Mouse (Mus musculus): Measurements from ENCODE around the gene Hipk4.

GRCm38 (mm10) chr7:27514961-27515360 is 8.1 kb upstream of the Hipk4 start:
- no peak for TF ChIP-seq EP300 (IDR thresholded peaks at IDR 0.05)
- TF ChIP-seq CTCF (IDR thresholded peaks at IDR 0.05): no peak

All from lung, postnatal 0 days (tissue).